Mouse (Mus musculus): ENCODE measurements around the gene Itgb7. TPM values are rescaled to one million over a fixed set of nuclear protein-coding genes. Genes with fewer than 3 reads are reported as not detected.

Itgb7 gene
- total and polyA plus RNA-seq, 3 experiments: 7.4 to 15.2 TPM; not detected in 1

GRCm38 (mm10) chr15:102246866-102247251 is 15.1 kb upstream of the Itgb7 start:
- peak overlapping the region; percentile 63 for H3K9ac ChIP-seq (ENCODE audit: control insufficient read depth, low read depth, low read length, poor library complexity, severe bottlenecking)
- H3K36me3 ChIP-seq (ENCODE audit: control insufficient read depth in 1 of 2, insufficient read depth in 2 of 2, low read length in 2 of 2): peaks cover 0 to 7% of the 10 kb centered on the region in 2 experiments; a peak in 2 of 4 replicates
- 0 out of 2 replicates have a peak overlapping the region, but pooled peaks have one; percentile 5 for H3K27ac ChIP-seq (ENCODE audit: control insufficient read depth, low read depth, low read length)
- no peak for TF ChIP-seq EP300 (IDR thresholded peaks at IDR 0.05; ENCODE audit: low read depth in 1 of 2, low read length in 2 of 2)
- TF ChIP-seq NRF1 (IDR thresholded peaks at IDR 0.05; ENCODE audit: insufficient read depth, low read depth, low read length, poor library complexity, severe bottlenecking): peak; percentile 76
- 0 out of 2 replicates have a peak, but pooled peaks have one; percentile 15 for TF ChIP-seq MYC (IDR thresholded peaks at IDR 0.05; ENCODE audit: low read depth, low read length)
- TF ChIP-seq E2F4 (IDR thresholded peaks at IDR 0.05; ENCODE audit: borderline replicate concordance, low read depth, low read length): no peak
- peak overlapping the region; percentile 67 to 79 for H3K4me3 ChIP-seq (ENCODE audit: control insufficient read depth in 1 of 2, insufficient read depth in 1 of 2, low read depth in 2 of 2, low read length in 2 of 2)
- no peaks in the 10 kb centered on the region for H3K9me3 ChIP-seq (replicated peaks; ENCODE audit: insufficient read depth, low read length)
- DNase-seq (ENCODE audit: low read depth, low spot score): peak; percentile 91
- no peaks in the 10 kb centered on the region; the same call in 1 of the 2 replicates for H3K79me2 ChIP-seq (ENCODE audit: control insufficient read depth, insufficient read depth, low read length, poor library complexity)
- peaks cover 17 to 32% of the 10 kb centered on the region in 2 experiments for H3K27me3 ChIP-seq (ENCODE audit: control insufficient read depth in 1 of 2, insufficient read depth in 2 of 2, low read length in 2 of 2)
- peaks cover 5 to 28% of the 10 kb centered on the region in 2 experiments for H3K4me1 ChIP-seq (ENCODE audit: control insufficient read depth in 1 of 2, insufficient read depth in 2 of 2, low read length in 2 of 2)

GRCm38 (mm10) chr15:102245891-102246741 is 14.4 kb upstream of the Itgb7 start:
- no peak overlapping the region for H3K27ac ChIP-seq (ENCODE audit: control insufficient read depth, low read depth, low read length)
- peak overlapping the region; percentile 63 for H3K9ac ChIP-seq (ENCODE audit: control insufficient read depth, low read depth, low read length, poor library complexity, severe bottlenecking)
- H3K4me3 ChIP-seq (ENCODE audit: control insufficient read depth in 1 of 2, insufficient read depth in 1 of 2, low read depth in 2 of 2, low read length in 2 of 2): peak overlapping the region; percentile 67 to 79
- H3K36me3 ChIP-seq (ENCODE audit: control insufficient read depth in 1 of 2, insufficient read depth in 2 of 2, low read length in 2 of 2): peaks cover 0 to 7% of the 10 kb centered on the region in 2 experiments; a peak in 2 of 4 replicates
- DNase-seq (ENCODE audit: low read depth, low spot score): peak; percentile 93
- no peaks in the 10 kb centered on the region; the same call in 1 of the 2 replicates for H3K79me2 ChIP-seq (ENCODE audit: control insufficient read depth, insufficient read depth, low read length, poor library complexity)
- TF ChIP-seq GATA1 (IDR thresholded peaks at IDR 0.05; ENCODE audit: low read depth, low read length): no peak
- no peak for TF ChIP-seq BHLHE40 (IDR thresholded peaks at IDR 0.05; ENCODE audit: borderline replicate concordance, low read depth, low read length)
- TF ChIP-seq SIN3A (IDR thresholded peaks at IDR 0.05; ENCODE audit: low read length): peak; percentile 59
- TF ChIP-seq ZC3H11A (IDR thresholded peaks at IDR 0.05; ENCODE audit: low read depth, low read length): no peak
- no peak for TF ChIP-seq POLR2AphosphoS5 (IDR thresholded peaks at IDR 0.05; ENCODE audit: borderline replicate concordance, low read depth, low read length)
- 0 out of 2 replicates have a peak, but pooled peaks have one; percentile 55 for TF ChIP-seq MYC (IDR thresholded peaks at IDR 0.05; ENCODE audit: low read depth, low read length)
- no peak; the same call in 1 of the 2 replicates for TF ChIP-seq ZMIZ1 (IDR thresholded peaks at IDR 0.05; ENCODE audit: low read depth, low read length)
- peak; percentile 73 for TF ChIP-seq NRF1 (IDR thresholded peaks at IDR 0.05; ENCODE audit: insufficient read depth, low read depth, low read length, poor library complexity, severe bottlenecking)
- no peak for TF ChIP-seq E2F4 (IDR thresholded peaks at IDR 0.05; ENCODE audit: borderline replicate concordance, low read depth, low read length)
- TF ChIP-seq MXI1 (IDR thresholded peaks at IDR 0.05; ENCODE audit: low read depth, low read length): peak; percentile 73
- TF ChIP-seq MYB (IDR thresholded peaks at IDR 0.05; ENCODE audit: low read depth, low read length): no peak
- TF ChIP-seq UBTF (IDR thresholded peaks at IDR 0.05; ENCODE audit: borderline replicate concordance, insufficient read depth, low read depth, low read length): no peak
- peak in 1 of 2 experiments; percentile 20; a peak in 1 of 4 replicates for TF ChIP-seq POLR2A (IDR thresholded peaks at IDR 0.05; ENCODE audit: control insufficient read depth in 1 of 2, insufficient read depth in 1 of 2, low read depth in 1 of 2, low read length in 2 of 2, poor library complexity in 1 of 2)
- TF ChIP-seq USF1 (IDR thresholded peaks at IDR 0.05; ENCODE audit: low read depth, low read length): no peak
- peak; percentile 55 for TF ChIP-seq MAX (IDR thresholded peaks at IDR 0.05; ENCODE audit: low read length)
- peak; percentile 83 for TF ChIP-seq MAZ (IDR thresholded peaks at IDR 0.05; ENCODE audit: low read depth, low read length)
- TF ChIP-seq TCF12 (IDR thresholded peaks at IDR 0.05; ENCODE audit: low read depth, low read length): 0 out of 2 replicates have a peak, but pooled peaks have one; percentile 8
- TF ChIP-seq NELFE (IDR thresholded peaks at IDR 0.05; ENCODE audit: low read depth, low read length): peak; percentile 36; the same call in 1 of the 2 replicates
- no peak for TF ChIP-seq ZKSCAN1 (IDR thresholded peaks at IDR 0.05; ENCODE audit: low read depth, low read length)
- TF ChIP-seq HCFC1 (IDR thresholded peaks at IDR 0.05; ENCODE audit: low read depth, low read length): peak; percentile 4; the same call in 1 of the 2 replicates
- H3K4me1 ChIP-seq (ENCODE audit: control insufficient read depth in 1 of 2, insufficient read depth in 2 of 2, low read length in 2 of 2): peaks cover 5 to 28% of the 10 kb centered on the region in 2 experiments
- H3K27me3 ChIP-seq (ENCODE audit: control insufficient read depth in 1 of 2, insufficient read depth in 2 of 2, low read length in 2 of 2): peaks cover 14 to 26% of the 10 kb centered on the region in 2 experiments
- no peaks in the 10 kb centered on the region for H3K9me3 ChIP-seq (replicated peaks; ENCODE audit: insufficient read depth, low read length)

All from MEL (cell line).